Mouse (Mus musculus) CD4-positive naive resting alpha-beta T cell, adult 76 days (primary cell): ENCODE data around the gene Plch2. TPM values are rescaled to one million over a fixed set of nuclear protein-coding genes. Genes with fewer than 3 reads are reported as not detected.

ENCODE experiments used
- total RNA-seq: library from RNA; stranded (reverse); gene quantifications from one replicate; pipeline ENCODE4 v1.2.4, GENCODE M21; 2023

Plch2 gene
- 0.59 TPM for total RNA-seq

DNA sequence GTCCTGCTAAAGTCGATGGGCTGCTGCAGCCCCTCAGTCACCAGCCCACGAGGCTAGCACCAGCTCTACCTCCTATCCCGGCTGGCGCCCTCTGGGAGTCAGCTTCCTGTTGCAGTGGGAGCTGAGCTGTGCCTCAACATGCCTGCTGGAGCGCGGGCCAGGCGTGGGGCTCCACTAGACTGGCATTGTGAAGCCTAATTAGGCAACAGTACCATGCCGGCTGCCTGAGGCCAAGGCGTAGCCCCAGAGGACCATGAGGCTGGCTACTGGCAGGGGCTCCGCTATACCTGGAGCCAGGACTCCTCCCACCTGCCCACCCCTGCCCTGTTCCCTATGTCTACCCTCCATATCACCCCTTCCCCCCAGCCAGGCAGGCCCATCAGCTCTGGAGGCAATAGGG lies at the start of gene Plch2:
Gene Plch2, minus strand, starts transcription at position 61 of the 400 bp plus-strand sequence.

DNA sequence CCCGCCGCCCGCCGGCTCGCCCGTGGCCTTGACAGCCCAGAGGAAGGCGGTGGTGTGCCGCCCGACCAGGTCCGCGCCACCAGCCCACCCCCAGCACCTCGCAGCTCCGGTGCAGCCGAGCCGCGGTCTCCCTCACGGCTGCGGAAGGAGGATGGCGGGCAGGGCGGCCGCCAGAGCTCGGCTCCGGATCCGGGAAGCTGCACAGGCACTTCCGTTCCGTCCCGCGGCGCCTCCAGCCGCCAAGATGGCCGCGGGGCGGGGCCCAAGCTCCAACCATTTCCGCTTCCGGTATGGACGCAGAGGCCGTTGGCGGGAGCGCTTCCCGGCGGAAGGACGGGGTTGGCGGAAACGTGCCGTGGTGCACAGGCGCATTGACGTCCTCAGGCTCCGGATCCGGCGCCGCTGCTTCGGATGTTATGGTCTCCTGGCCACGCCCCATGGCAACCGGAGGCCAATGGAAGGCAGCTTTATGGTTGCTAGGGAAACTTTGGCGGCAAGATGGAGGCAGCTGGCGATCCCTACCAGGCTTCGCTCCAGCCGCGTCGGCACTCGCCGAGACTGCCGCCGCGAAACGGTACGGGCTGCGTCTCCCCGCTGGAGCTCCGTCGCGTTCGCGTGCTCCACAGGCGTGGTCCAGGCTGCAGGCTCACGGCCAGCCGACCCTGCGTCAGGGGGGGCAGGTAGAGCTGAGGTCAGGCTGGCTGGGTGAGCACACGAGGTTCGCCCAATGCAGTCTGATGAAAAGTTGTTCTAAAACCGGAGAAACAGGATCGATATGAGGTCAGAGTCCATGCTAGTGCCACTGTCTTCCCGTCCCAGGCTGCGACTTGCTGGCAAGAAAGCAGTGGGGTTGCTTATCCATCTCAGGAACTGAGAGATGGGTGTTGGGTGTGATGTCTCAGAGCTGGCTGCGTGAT lies 29.8 kb upstream of the Plch2 start, which contains the start of the genes Rer1 and Morn1:
Gene Rer1, minus strand, starts transcription at position 275 of the 917 bp plus-strand sequence.
Gene Morn1, plus strand, starts transcription at position 470 of the 917 bp plus-strand sequence.

DNA sequence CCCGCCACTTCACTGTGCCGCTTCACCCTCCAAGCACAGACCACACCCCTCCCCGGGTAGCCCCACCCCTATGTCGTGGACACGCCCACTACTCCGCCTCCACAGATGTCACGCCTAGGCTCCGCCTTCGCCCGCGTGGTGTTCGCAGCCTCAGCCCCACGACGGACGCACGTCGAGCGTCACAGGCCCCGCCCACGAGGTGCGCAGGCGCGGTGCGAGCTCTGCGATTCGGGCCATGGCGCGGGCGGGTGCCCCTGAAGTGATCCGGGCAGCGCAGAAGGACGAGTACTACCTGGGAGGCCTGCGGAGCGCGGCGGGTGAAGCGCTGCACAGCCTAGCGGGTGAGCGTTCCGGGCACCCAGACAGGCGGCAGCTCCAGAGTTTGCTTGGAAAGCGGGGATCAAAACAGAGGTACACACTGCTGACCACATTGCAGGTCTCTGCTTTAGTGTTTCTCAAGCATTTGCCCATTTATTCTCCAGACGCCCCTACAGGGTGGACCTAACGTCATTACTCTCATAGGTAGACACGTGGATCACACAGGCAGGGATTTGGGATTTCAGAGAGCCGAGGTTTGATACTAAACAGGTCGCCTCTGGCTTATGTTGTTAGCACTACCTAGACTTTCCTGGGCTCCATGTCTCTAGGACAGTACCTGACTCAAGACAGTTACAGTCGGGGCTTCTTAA lies 10.4 kb upstream of the Plch2 start, which contains the start of gene Pex10:
Gene Pex10, plus strand, starts transcription at position 183 of the 689 bp plus-strand sequence.

DNA sequence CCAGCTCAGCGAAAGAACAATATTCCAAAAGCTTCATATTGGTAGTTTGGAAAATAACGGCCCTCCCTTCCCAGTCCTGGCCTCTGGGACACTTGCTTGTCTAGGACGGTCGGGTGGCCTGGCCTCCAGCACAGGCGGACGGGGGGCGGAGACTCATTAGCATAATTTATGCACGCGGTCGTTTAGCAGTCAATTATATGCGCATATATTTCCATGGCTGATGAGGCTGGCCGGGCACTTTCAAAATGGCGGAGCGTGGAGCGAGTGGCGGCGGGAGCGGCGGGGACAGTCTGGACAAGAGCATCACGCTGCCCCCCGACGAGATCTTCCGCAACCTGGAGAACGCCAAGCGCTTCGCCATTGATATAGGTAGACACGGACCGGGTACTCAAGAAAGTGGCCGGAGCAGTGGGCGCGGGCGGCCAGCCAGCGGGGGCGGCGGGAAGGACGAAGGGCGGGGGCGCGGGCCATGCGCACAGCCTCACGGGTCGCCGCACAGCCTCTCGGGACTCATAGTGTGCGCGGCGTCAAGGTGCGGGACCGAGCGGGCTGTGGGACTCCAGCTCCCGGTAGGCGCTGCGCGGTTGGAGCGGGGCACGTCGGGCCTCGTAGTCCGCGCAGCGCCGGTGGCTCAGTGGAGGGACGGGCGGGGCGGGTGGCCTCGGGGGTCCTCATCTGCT lies 92.5 kb downstream of the Plch2 start, which contains the start of gene Pank4:
Gene Pank4, plus strand, starts transcription at position 223 of the 680 bp plus-strand sequence.

DNA sequence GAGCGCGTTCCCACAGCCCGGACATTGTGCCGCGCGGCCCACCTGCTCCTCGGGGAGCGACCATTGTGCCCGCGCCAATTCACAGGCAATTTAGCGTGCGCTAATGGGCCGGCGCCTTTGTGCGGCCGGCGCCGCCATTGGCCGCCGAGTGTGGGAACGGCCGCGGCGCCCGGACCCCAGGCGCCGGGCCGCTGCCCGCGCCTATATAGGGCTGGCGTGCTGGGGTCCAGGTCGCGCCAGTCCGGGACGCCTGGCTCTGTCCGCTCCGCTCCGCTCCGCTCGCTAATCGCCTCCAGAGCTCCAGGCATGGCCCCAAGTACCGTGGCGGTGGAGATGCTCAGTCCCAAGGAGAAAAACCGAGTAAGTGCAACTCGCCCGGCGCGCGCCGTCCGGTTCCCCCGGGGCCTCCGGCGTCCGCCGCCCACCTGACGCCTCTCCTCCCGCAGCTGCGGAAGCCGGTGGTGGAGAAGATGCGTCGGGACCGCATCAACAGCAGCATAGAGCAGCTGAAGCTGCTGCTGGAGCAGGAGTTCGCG lies 95.8 kb downstream of the Plch2 start, which contains the start of gene Hes5:
Gene Hes5, plus strand, starts transcription at position 234 of the 536 bp plus-strand sequence.

Other genes starting within 250 kb of the Plch2 start
- gene Ttc34, start 219.3 kb downstream of the Plch2 start, total RNA-seq: not detected
- gene Mmel1, start 187.2 kb downstream of the Plch2 start, total RNA-seq: not detected
- 1.3 TPM for gene Fam213b, start 157.6 kb downstream of the Plch2 start, total RNA-seq
- gene Tnfrsf14, start 128.2 kb downstream of the Plch2 start, total RNA-seq: 120 TPM
- gene Hes5, start 95.9 kb downstream of the Plch2 start, total RNA-seq: 1.2 TPM
- 115 TPM for gene Pank4, start 92.7 kb downstream of the Plch2 start, total RNA-seq
- gene Pex10, start 10.2 kb upstream of the Plch2 start, total RNA-seq: 9.3 TPM
- gene Rer1, start 29.6 kb upstream of the Plch2 start, total RNA-seq: 57.2 TPM
- gene Morn1, start 29.8 kb upstream of the Plch2 start, total RNA-seq: 3.1 TPM
- gene Ski, start 165.8 kb upstream of the Plch2 start, total RNA-seq: 167 TPM
- gene Faap20, start 193.0 kb upstream of the Plch2 start, total RNA-seq: 40.8 TPM